In genomic region chr8:91488086-91488783, GRCm38 (mm10) we compare ENCODE assay signal across 8 mouse cellular contexts.
DNase-seq lines count a peak whose midpoint lies in the region; ATAC-seq lines count a peak whose summit lies in the region.

No protein-coding gene starts in this region.

- WGBS in lung, embryonic 16.5 days = 47% methylated on average over 13 of the region's 13 CpGs

- ATAC-seq in CD4-positive, CD25-positive, alpha-beta regulatory T cell, adult 4 months = no peak
- ATAC-seq in granulocyte monocyte progenitor cell, adult 5-6 weeks (replicated peaks; ENCODE audit: poor library complexity, severe bottlenecking) = peak; percentile 88
- peak; percentile 62 for ATAC-seq in lung, embryonic 16.5 days (ENCODE audit: low read depth)

- no peak overlapping the region for H3K9ac ChIP-seq in lung, embryonic 16.5 days (ENCODE audit: low read length)

- H3K4me3 ChIP-seq in lung, embryonic 16.5 days (ENCODE audit: low read length) = no peak overlapping the region

- peak; percentile 59 for DNase-seq in CD4-positive, CD25-positive, alpha-beta regulatory T cell, adult 2 months (ENCODE audit: low read depth, low spot score)
- DNase-seq in ZHBTc4 (ENCODE audit: low read depth, low spot score) = peak; percentile 79
- DNase-seq in cerebellum, postnatal 36 days = peak; percentile 70 to 85
- peak; percentile 53 to 87 for DNase-seq in layer of hippocampus, adult 18-20 months (ENCODE audit: low spot score in 2 of 2)
- DNase-seq in right cerebral cortex, postnatal 4 days = peak; percentile 58

- peaks cover 3% of the 10 kb centered on the region; the same call in 1 of the 2 replicates for H3K36me3 ChIP-seq in lung, embryonic 16.5 days (ENCODE audit: control insufficient read depth, insufficient read depth, low read length)

- H3K9me3 ChIP-seq in lung, embryonic 16.5 days (ENCODE audit: control insufficient read depth, low read length) = no peaks in the 10 kb centered on the region

- peak overlapping the region; percentile 56 for H3K27ac ChIP-seq in lung, embryonic 16.5 days (ENCODE audit: low read length)

- H3K4me1 ChIP-seq in lung, embryonic 16.5 days (replicated peaks; ENCODE audit: control insufficient read depth, insufficient read depth, low read length) = peaks cover 36% of the 10 kb centered on the region

- no peak overlapping the region for H3K4me2 ChIP-seq in lung, embryonic 16.5 days (ENCODE audit: low read depth, low read length)

- H3K27me3 ChIP-seq in lung, embryonic 16.5 days (ENCODE audit: control insufficient read depth, insufficient read depth, low read depth, low read length) = no peaks in the 10 kb centered on the region
